Mouse (Mus musculus): ENCODE results near the gene Plekhd1.

Gene Plekhd1

GRCm38 (mm10) chr12:80692269-80692972 is at the start of gene Plekhd1:
Gene Plekhd1, plus strand, starts transcription at chr12:80692591.
- peak; percentile 34 for DNase-seq

GRCm38 (mm10) chr12:80642725-80643692 is 49.4 kb upstream of the Plekhd1 start:
- peak; percentile 47 for DNase-seq

- peak; percentile 91 for DNase-seq
These were observed 48.5 kb upstream of the Plekhd1 start, which contains the start of the genes Slc39a9 and Erh for GRCm38 (mm10) chr12:80643693-80644505. Gene Slc39a9, plus strand, starts transcription at chr12:80643883. Gene Erh, minus strand, starts transcription at chr12:80644341.

DNA sequence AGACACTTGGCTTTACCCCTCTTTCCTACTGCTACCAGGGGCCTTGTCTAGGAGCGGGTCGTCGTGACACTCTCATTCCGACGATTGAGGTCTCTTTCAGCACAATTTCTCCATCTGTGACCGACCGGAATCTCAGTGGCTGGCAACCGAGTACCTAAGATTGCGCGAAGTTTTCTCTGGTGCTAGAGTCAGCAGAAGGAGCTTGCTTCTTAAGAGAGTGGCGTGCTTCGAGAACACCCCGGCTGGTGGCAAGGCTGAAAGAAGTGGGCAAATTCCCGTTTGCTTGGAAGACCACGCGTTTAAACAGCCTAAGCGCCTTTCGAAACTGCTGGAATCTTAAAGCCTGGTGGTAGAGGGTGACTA is 47.9 kb upstream of the Plekhd1 start:
- no peak for DNase-seq

DNA sequence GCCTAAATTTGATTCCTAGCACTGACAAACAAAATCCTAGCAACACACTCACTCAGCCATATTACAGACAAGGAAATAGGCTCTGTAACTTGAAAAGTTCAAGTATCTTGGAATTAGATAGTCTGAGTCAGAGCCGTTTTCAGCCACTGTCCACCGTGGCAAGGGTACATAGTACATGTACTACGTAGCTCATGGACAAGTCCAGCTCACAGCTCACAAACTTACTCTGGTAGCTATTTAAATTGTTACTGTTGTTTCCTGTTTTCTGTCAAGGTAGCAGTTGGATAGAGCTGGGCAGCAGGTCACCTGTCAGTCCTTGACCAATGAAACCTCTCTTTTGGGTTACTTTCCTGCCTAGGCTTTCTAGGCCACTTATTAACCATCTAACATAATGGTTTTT is 46.0 kb upstream of the Plekhd1 start:
- DNase-seq, result no peak

DNA sequence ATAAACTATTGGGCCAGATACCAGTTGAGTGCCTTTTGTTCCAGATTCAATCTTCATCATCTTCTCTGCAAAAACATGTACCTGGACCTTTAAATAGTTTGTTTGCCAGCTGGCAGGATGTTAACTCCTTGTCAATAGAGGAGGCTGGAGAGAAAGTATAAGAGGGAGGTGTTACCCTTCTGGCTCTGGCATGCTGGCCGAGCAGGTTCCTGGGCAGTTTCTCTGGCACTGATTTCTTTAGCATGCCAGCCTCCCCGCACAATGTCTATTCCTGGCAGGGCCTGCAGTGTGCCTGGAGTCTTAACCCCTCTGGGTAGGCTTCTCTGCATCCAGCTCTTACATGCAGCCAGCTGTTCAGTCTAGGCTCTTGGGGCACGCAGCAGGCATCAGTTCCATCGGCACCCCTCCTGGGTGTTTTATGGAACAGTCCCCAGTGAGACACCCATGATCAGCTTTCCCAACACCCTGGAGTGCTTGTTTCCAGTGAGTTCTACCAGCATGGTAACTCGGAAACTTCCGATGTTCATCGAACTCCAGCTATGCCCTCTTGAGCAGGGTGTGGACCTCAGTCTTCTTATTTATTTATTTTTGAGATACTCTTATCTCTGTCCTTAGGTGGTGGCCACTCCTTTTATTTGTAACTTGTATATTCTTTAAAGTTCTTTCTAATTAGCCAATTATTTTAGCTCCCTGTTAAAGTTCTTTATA is 38.3 kb upstream of the Plekhd1 start:
- DNase-seq, result no peak

DNA sequence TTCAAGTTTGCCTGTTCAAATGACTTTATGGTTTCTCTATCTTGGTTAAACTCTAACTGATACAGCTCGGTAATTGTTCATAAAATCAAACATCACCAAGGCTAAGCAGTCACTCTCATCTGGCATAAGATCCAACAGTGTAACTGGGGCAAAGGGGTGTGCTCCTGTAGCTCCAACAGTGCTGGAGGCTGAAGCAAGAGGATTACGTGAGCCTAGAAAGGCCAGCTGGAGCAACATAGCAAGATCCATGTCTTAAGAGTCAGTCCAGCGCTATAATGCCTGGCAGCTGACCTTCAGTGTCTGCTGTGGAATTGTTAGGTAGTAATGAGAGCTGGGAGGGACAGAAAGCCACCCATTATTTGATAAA is 37.7 kb upstream of the Plekhd1 start:
- no peak for DNase-seq

DNA sequence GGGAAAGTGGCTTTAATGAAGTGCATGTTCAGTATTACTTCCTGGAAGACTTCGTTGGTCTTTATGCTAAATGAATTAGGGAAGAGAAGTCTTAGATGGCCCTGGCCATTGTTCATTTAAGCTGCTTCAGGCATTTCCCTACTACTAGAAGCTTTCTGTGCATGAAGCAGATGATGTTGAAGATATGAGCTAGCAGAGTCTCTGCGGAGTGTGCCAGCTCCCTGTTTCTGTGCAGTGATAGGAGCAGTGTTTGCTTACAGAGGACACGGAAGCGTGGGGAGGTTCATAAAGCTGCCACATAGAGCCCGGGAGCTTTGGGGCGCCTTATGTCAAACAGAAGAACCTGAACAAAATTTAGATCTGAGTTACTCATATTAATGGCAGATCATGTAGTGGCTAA is 33.7 kb upstream of the Plekhd1 start:
- no peak for DNase-seq

DNA sequence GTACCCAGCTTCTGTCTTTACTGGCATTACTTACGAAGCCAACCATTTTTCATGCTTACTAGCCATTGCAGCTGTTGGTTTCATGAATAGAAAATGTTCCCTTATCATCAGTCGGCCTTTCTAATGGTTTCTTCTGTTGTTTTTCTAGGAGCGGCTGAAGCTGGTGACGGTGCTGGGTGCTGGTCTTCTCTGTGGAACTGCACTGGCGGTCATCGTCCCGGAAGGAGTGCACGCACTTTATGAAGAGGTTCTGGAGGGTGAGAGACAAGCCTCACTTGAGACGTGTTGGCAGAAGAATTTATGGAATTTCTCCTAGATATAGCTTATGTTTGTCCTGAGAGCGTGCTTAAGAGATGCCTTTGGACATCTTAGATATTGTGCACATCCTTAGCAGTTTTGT is 30.1 kb upstream of the Plekhd1 start:
- no peak for DNase-seq

DNA sequence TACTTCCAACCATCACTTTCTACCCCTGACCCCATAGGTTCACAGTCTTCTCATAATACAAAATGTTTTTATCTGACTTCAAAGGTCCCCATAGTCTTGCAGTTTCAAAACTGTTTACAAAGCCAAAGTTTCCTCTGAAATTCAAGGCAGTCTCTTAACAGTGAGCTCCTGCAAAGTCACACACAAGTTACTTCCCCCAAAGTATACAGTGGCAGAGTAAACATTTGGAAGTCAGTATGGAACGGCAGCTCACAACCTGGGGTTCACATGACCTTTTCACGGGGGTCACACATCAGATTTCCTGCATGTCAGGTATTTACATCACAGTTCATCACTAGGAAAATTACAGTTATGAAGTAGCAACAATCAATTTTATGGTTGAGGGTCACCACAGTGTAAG is 28.5 kb upstream of the Plekhd1 start:
- DNase-seq, result no peak

DNA sequence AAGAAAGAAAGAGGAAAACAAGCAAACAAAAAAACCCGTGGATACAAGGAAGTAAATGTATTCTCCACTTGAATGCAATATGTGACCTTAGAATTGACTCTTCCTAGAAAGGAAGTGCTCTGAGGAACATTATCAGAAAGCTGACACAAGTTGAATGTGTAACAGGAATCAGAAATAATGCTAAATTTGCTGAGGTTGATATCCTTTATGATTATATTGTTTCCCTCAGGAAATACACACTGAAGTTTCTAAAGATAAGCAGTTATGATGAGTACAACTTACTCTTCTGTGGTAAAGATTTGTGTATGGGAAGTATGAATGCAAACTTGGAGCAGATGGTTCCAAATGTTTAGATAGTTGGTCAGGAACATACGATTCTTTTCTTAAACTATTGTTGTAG is 24.0 kb upstream of the Plekhd1 start:
- no peak for DNase-seq

- DNase-seq, result peak; percentile 56
These were observed 19.2 kb upstream of the Plekhd1 start for GRCm38 (mm10) chr12:80673170-80673569.

DNA sequence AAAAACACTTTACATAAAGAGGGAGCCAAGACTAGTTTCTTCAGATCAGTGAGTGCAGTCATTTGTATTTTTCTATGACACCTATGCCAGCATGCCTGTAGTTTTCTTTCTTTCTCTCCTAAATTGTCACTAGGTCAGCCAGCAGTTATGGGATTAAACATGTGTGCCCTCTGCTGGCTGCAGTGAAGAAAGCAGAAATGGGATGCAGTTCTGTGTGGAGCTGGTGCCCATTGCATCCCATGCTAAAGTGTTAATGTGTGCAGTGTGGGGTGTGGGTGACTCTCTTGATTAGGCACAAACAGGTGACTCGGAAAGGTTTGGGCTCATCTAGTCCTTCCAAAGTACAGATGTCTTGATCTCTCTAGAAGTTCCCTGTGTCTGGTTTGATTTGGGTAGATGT is 11.1 kb upstream of the Plekhd1 start:
- peak; percentile 22 for DNase-seq

DNA sequence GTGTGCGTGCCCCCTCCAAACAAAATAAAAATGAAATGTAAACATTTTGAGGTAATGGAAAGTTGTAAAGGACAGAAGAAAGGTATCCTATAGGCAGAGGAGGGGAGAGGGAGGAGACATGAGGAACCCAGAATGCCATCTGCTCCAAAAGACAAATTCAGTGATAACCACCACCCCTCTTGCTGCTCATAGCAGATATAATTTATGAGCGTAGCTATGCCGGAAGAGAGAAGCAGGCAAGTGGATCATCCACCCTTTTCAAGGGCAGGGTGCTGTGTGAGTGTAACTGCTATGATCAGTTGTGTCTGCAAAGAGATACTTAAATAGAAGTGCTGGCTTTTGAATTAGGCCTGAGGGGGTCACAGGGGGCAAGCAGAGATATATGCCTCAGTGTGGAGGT is 8.8 kb upstream of the Plekhd1 start:
- no peak for DNase-seq

DNA sequence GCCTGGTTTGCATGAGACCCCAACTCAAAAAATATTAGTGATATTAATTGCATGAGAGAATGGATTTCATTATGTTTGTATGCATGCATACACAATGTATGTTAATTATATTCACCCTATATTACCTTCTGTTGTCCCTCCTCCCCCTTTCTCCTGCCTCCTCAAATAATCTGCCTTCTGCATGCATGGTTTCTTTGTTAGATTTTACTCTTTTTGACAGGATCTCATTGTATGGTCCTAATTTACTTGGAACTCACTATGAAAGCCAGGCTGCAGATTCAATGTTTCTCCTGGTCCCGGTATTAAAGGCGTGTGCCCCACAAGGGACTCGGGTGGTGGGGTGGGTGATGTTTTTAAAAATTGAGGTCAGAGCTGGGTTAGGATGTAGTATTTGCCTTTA is 8.1 kb upstream of the Plekhd1 start:
- DNase-seq, result no peak

DNA sequence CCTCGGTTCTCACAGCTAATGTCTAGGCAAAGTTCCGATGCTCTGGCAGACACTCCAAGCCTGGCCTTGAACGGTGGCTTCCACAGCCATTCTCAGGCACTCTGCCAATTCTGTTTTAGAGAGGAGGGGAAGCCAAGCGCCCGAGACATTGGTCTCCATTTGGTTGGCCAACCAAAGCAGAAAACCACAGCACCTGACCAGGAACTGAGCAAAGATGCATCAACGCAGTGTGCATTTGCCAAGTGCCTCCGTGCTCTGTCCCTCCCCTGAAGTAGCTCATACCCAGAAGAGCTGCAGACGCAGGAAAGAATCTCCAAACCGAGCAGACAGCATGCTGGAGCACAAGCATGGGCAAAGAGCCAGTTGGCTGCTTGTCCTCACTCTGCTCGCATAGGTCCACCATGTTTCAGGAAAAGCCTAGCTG is 4.6 kb upstream of the Plekhd1 start:
- DNase-seq, result peak; percentile 35

DNA sequence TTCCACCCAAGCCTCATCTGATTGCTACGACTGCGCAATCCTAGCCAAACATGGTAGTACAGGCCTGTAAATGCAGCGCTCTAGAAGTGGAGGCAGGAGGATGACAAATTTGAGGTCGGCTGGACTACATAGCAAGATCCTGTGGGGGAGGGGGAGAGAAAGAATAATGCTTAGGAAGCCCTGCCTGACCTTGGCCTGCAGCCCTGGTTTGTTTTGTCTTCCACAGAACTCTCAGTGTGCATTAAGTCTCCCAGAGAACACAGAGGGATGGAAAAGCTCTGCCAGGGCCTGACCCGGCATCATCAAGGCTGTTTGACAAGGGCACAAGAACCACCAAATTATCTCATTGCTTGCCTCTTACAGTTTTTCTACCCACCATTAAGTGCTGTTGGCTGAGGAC is 2.7 kb upstream of the Plekhd1 start:
- DNase-seq, result no peak

GRCm38 (mm10) chr12:80691671-80692091 is 710 bp upstream of the Plekhd1 start:
- DNase-seq, result no peak

DNA sequence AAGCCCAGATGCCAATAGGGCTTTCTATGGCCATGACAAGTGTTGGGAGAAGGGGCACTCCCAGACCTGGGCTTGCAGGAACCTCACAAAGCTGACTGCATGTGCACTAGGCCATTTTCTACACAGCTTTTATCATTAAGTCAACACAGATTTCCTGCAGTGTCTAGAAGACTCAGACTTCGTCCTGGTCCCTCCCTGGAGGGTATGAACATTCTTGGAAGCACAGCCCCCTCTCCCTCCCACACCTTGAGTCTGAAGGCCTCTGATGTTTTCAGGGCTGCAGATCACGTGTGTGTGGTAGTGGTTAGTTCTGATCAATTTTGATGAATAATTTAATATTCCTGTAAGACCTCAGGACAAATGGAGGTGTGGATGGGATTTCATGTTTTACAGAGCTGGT is 1.3 kb downstream of the Plekhd1 start:
- DNase-seq, result no peak

GRCm38 (mm10) chr12:80695004-80695403 is 2.6 kb downstream of the Plekhd1 start:
- no peak for DNase-seq

DNA sequence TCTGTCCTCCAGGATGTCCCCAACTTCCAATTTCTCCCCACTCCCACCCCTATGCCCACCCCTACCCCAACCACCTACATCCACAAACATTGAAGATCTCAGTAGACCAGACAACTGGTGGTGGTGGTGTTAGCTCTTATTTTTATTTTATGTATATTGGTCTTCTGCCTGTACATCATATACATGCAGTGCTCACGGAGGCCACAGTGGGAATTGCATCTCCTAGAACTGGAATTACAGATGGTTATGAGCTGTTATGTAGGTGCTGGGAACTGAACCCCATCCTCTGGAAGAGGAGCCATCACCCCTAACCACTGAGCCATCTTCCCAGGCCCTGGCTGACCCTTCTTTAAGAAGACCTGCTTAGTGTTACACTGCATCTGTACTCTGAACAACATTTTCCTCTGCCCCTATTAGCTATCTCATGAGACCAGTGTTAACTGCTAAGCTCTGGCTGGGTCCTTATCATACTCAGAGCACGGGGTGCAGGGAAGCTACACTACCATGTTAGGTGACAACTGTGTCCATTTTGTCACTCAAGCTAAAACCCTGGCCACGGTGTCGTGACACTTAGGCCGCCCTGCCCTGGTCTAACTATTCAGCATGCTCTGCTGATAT is 6.2 kb downstream of the Plekhd1 start:
- DNase-seq, result no peak

- DNase-seq, result no peak
These were observed 6.7 kb downstream of the Plekhd1 start for GRCm38 (mm10) chr12:80699144-80699531.
